Mouse (Mus musculus): ENCODE results near the gene Brca1. TPM values are rescaled to one million over a fixed set of nuclear protein-coding genes. Genes with fewer than 3 reads are reported as not detected.
A peak's percentile ranks its signal among the peaks of the same experiment; 100 is the strongest.
"Not testable (repeated sequence)": the region's sequence is repeated elsewhere in the genome, so short reads cannot be mapped to it uniquely, and the experiment has no call there.

Gene Brca1
- 1.4 and 4.1 TPM in 2 replicates for polyA plus RNA-seq (2015; fragmentation: Nextera tagmentation; extraction: Ambion mirVana)

GRCm38 (mm10) chr11:101551751-101552475 lies at the start of gene Brca1, which contains the start of gene Nbr1:
Brca1 (minus strand) TSS chr11:101551955.
Nbr1 (plus strand) TSS chr11:101552149.
- peak; percentile 89 for ATAC-seq (ENCODE audit: low FRiP score)
- H3K4me2 ChIP-seq, result peak within 1 kb of the TSS; percentile 79
- peak within 1 kb of the TSS; percentile 68 for H3K9ac ChIP-seq (replicated peaks)
- H3K27me3 ChIP-seq (replicated peaks), result no peaks in the 10 kb centered on the region
- peaks cover 36% of the 10 kb centered on the region for H3K4me1 ChIP-seq
- H3K36me3 ChIP-seq, result peaks cover 7% of the 10 kb centered on the region; the same call in 1 of the 2 replicates
- peak within 1 kb of the TSS; percentile 66 for H3K4me3 ChIP-seq (replicated peaks)
- whole genome bisulfite sequencing, result under 1% methylated on average over 43 of the region's 43 CpGs
- no peaks in the 10 kb centered on the region for H3K9me3 ChIP-seq (replicated peaks)
- peak within 1 kb of the TSS; percentile 97 for H3K27ac ChIP-seq (replicated peaks)

- no peaks in the 10 kb centered on the region for H3K9me3 ChIP-seq (replicated peaks)
- no peaks in the 10 kb centered on the region for H3K4me1 ChIP-seq
- H3K36me3 ChIP-seq, result no peaks in the 10 kb centered on the region
- H3K27me3 ChIP-seq (replicated peaks), result 0 out of 2 replicates have a peak, but pooled peaks cover 3% of the 10 kb centered on the region
- H3K4me2 ChIP-seq, result no peak within 1 kb of the TSS
- H3K4me3 ChIP-seq (replicated peaks), result no peak within 1 kb of the TSS
- 75% methylated on average over 6 of the region's 6 CpGs for WGBS
- H3K27ac ChIP-seq (replicated peaks), result no peak within 1 kb of the TSS
- no peak for ATAC-seq (ENCODE audit: low FRiP score)
- no peak within 1 kb of the TSS for H3K9ac ChIP-seq (replicated peaks)
These were observed 47.4 kb upstream of the Brca1 start, which contains the start of gene Gm11634 for GRCm38 (mm10) chr11:101599156-101599555. Gm11634 (minus strand) TSS chr11:101599256.

GRCm38 (mm10) chr11:101589989-101590624 lies 38.4 kb upstream of the Brca1 start:
- H3K9ac ChIP-seq (replicated peaks), result no peak overlapping the region
- 86% methylated on average over 12 of the region's 12 CpGs for WGBS
- peaks cover 18% of the 10 kb centered on the region for H3K36me3 ChIP-seq
- H3K9me3 ChIP-seq (replicated peaks), result no peaks in the 10 kb centered on the region
- no peak overlapping the region for H3K4me3 ChIP-seq (replicated peaks)
- H3K4me2 ChIP-seq, result no peak overlapping the region
- H3K4me1 ChIP-seq, result no peaks in the 10 kb centered on the region
- ATAC-seq (ENCODE audit: low FRiP score), result no peak
- H3K27me3 ChIP-seq (replicated peaks), result no peaks in the 10 kb centered on the region
- H3K27ac ChIP-seq (replicated peaks), result no peak overlapping the region

DNA sequence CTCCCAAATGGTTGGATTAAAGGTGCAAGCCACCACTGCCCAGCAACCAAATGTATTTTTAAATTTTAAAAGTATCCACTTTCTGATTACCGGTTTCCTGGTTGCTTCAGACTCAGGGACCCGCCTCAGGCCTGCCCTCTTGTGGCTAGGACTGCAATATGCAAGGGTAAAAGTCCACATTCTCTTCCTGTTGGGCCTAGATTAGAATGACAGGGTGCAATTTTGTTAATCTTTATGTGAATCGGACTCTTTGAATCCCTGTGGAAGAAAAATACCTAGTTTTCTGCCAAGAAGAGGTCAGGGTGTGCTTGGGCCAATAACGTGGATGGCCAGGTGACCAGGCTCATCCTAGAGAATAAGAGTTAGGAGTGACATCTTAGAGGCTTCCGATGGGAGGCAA lies 37.7 kb upstream of the Brca1 start:
- ATAC-seq (ENCODE audit: low FRiP score), result no peak
- no peak overlapping the region for H3K4me2 ChIP-seq
- no peak overlapping the region for H3K4me3 ChIP-seq (replicated peaks)
- no peaks in the 10 kb centered on the region for H3K9me3 ChIP-seq (replicated peaks)
- no peaks in the 10 kb centered on the region for H3K27me3 ChIP-seq (replicated peaks)
- peaks cover 18% of the 10 kb centered on the region for H3K36me3 ChIP-seq
- 30% methylated on average over 5 of the region's 5 CpGs for WGBS
- H3K9ac ChIP-seq (replicated peaks), result no peak overlapping the region
- no peak overlapping the region for H3K27ac ChIP-seq (replicated peaks)
- no peaks in the 10 kb centered on the region for H3K4me1 ChIP-seq

- no peak overlapping the region for H3K4me2 ChIP-seq
- no peak overlapping the region for H3K4me3 ChIP-seq (replicated peaks)
- no peak overlapping the region for H3K9ac ChIP-seq (replicated peaks)
- H3K27me3 ChIP-seq (replicated peaks), result no peaks in the 10 kb centered on the region
- H3K4me1 ChIP-seq, result no peaks in the 10 kb centered on the region
- H3K27ac ChIP-seq (replicated peaks), result no peak overlapping the region
- H3K9me3 ChIP-seq (replicated peaks), result no peaks in the 10 kb centered on the region
- WGBS, result 89% methylated on average over 7 of the region's 7 CpGs
- no peak for ATAC-seq (ENCODE audit: low FRiP score)
- peaks cover 18% of the 10 kb centered on the region for H3K36me3 ChIP-seq
These were observed 37.1 kb upstream of the Brca1 start for GRCm38 (mm10) chr11:101588868-101589267.

DNA sequence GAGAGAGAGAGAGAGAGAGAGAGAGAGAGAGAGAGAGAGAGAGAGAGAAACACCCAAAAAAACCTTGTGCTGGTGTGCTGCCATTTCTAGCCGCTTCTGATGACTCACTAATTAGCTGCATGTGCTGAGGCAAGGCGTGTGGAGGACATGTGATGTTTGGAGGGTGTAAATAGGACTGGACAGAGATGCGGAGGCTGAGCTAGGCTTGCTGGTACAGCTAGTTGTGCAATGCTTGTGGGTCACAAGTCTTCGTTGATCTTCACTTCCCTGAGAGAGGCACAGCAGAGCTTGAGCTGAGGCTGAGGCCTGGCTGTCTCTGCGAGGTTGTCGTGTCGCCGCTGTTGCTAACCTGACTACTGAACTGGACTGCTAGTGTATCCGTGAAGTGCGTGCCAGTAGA lies 35.9 kb upstream of the Brca1 start:
- Histone ChIP-seq H3K27me3 (replicated peaks) (no peaks in the 10 kb centered on the region), H3K4me3 (replicated peaks) (no peak overlapping the region), H3K4me1 (no peaks in the 10 kb centered on the region), H3K9me3 (replicated peaks) (no peaks in the 10 kb centered on the region), H3K4me2 (no peak overlapping the region), H3K27ac (replicated peaks) (no peak overlapping the region), H3K36me3 (peaks cover 18% of the 10 kb centered on the region), H3K9ac (replicated peaks) (no peak overlapping the region)
- ATAC-seq (ENCODE audit: low FRiP score), result no peak
- 95% methylated on average over 10 of the region's 10 CpGs for WGBS

- H3K4me3 ChIP-seq (replicated peaks), result no peak overlapping the region
- H3K27me3 ChIP-seq (replicated peaks), result no peaks in the 10 kb centered on the region
- ATAC-seq (ENCODE audit: low FRiP score), result no peak
- no peak overlapping the region for H3K9ac ChIP-seq (replicated peaks)
- H3K4me1 ChIP-seq, result no peaks in the 10 kb centered on the region
- WGBS, result 86% methylated on average over 4 of the region's 4 CpGs
- H3K27ac ChIP-seq (replicated peaks), result no peak overlapping the region
- H3K9me3 ChIP-seq (replicated peaks), result no peaks in the 10 kb centered on the region
- no peak overlapping the region for H3K4me2 ChIP-seq
- H3K36me3 ChIP-seq, result peaks cover 17% of the 10 kb centered on the region
These were observed 34.0 kb upstream of the Brca1 start for GRCm38 (mm10) chr11:101585805-101586204.

GRCm38 (mm10) chr11:101585031-101585430 lies 33.3 kb upstream of the Brca1 start:
- not testable (repeated sequence) for H3K4me3 ChIP-seq (replicated peaks); H3K4me2 ChIP-seq; H3K4me1 ChIP-seq; H3K27me3 ChIP-seq (replicated peaks); H3K9ac ChIP-seq (replicated peaks); H3K9me3 ChIP-seq (replicated peaks); H3K27ac ChIP-seq (replicated peaks); ATAC-seq (ENCODE audit: low FRiP score)
- H3K36me3 ChIP-seq, result peaks cover 24% of the 10 kb centered on the region
- WGBS, result 95% methylated on average over 1 of the region's 1 CpGs

DNA sequence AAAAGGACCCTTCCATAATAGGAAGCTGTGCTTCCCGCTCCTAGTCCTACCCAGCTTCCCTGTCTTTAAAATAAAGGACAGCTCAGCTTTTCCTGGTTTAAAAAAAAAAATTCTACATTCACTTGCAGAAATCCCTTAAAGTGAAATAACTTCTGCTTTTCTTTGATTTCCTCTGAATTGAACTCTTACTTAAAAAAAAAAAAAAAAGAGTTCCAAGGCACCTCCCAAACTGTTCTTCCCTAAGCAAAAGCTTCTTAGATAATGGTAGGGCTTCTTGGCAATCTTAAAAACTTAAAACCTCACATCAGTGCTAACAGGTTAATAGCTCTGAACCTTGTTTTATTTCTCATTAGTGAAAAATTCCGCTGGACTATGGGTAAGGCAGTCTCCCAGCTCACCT lies 31.4 kb upstream of the Brca1 start:
- no peaks in the 10 kb centered on the region for H3K4me1 ChIP-seq
- peaks cover 39% of the 10 kb centered on the region for H3K36me3 ChIP-seq
- no peak overlapping the region for H3K4me2 ChIP-seq
- ATAC-seq (ENCODE audit: low FRiP score), result no peak
- H3K4me3 ChIP-seq (replicated peaks), result no peak overlapping the region
- 92% methylated on average over 2 of the region's 2 CpGs for WGBS
- H3K27ac ChIP-seq (replicated peaks), result no peak overlapping the region
- no peak overlapping the region for H3K9ac ChIP-seq (replicated peaks)
- no peaks in the 10 kb centered on the region for H3K27me3 ChIP-seq (replicated peaks)
- H3K9me3 ChIP-seq (replicated peaks), result no peaks in the 10 kb centered on the region

DNA sequence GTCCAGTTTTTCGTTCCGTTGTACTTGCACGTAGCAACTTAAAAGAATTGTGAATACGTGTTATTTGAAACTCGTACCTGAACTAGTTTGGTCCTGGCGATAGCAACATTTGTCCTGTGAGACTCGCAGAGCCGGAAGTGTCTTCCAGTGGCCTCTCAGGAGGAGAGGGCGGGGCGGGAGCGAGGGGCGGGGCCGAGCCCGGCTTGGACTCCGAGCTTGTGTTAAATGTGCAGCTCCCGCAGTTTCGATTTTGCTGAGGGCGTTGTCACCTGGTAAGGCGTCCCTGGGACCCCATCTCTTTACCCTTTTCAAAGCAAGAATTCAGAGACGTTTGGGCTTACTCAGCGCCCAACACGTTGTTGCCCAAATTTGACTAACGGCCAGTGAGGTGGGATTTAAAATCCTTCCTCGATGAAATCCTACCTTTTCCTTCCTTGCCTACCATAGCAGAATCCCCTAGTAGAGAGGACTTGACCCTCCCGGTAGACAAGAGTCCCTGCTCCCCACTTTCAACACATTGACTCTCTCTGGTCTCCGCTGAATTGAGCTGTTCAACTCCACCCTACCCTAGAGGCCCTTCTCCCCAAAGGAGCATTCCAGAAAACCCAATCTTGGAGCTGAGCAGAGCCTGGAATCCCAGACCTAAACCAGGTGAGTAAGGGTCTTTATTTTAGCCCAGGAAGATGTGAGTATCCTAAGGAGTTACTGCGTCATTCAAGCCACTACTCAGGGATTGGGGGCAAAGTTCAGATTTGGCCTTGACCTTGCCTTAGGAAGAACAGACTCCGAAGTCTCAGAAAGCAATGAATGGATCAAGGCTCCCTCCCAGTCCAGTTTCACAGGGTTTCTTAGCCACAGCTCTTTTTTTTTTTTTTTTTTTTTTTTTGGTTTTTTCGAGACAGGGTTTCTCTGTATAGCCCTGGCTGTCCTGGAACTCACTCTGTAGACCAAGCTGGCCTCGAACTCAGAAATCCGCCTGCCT lies 30.6 kb upstream of the Brca1 start, which contains the start of gene Tmem106a:
Tmem106a (plus strand) TSS at position 189 of the 982 bp plus-strand sequence.
- ATAC-seq (ENCODE audit: low FRiP score), result no peak
- H3K4me1 ChIP-seq, result no peaks in the 10 kb centered on the region
- peaks cover 48% of the 10 kb centered on the region for H3K36me3 ChIP-seq
- H3K27me3 ChIP-seq (replicated peaks), result no peaks in the 10 kb centered on the region
- WGBS, result 19% methylated on average over 30 of the region's 31 CpGs
- H3K4me2 ChIP-seq, result peak within 1 kb of the TSS; percentile 49
- no peak within 1 kb of the TSS for H3K27ac ChIP-seq (replicated peaks)
- H3K4me3 ChIP-seq (replicated peaks), result peak within 1 kb of the TSS; percentile 24
- H3K9me3 ChIP-seq (replicated peaks), result no peaks in the 10 kb centered on the region
- 0 out of 2 replicates have a peak within 1 kb of the TSS, but pooled peaks have one; percentile 8 for H3K9ac ChIP-seq (replicated peaks)

DNA sequence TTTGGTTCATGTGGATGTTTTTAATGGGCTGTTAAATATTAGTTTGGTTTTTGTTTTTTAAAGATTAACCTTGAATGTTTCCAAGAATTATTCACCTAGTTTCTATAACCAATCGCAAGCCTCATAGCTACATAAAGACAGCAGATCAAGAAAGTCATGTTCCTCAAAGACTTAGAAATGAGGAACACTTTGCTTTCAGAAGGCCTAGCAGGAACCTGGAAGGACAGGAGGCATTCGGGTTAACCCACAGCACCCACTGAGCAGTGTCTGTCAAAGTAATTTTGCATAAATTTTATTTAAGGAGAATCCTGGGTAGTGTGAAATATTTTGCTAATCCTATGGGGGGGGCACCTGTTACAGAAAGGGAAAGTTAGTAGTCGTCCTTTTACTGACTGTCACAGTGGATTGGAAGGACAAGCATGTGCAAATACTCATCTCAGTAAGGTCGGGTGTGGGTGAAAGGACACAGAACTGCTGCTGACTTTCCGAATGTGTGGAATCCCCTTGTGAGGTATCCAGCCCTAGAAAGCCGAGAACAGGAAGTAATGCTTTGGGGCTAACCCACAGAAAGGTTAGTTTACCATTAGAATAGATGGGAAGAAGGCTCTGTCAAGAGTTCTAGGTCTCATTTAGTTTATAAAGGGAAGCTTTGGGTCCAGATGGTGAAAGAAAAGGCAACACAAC lies 29.5 kb upstream of the Brca1 start:
- no peak for ATAC-seq (ENCODE audit: low FRiP score)
- peaks cover 52% of the 10 kb centered on the region for H3K36me3 ChIP-seq
- WGBS, result 80% methylated on average over 6 of the region's 6 CpGs
- no peaks in the 10 kb centered on the region for H3K4me1 ChIP-seq
- H3K27me3 ChIP-seq (replicated peaks), result no peaks in the 10 kb centered on the region
- no peak overlapping the region for H3K4me3 ChIP-seq (replicated peaks)
- no peak overlapping the region for H3K4me2 ChIP-seq
- no peak overlapping the region for H3K9ac ChIP-seq (replicated peaks)
- H3K9me3 ChIP-seq (replicated peaks), result no peaks in the 10 kb centered on the region
- H3K27ac ChIP-seq (replicated peaks), result no peak overlapping the region
